Mouse (Mus musculus): ENCODE measurements around the gene Akr1d1. TPM values are rescaled to one million over a fixed set of nuclear protein-coding genes. Genes with fewer than 3 reads are reported as not detected.

Akr1d1 gene
- polyA plus RNA-seq, 1 experiment from 2014 or later, result not detected

DNA sequence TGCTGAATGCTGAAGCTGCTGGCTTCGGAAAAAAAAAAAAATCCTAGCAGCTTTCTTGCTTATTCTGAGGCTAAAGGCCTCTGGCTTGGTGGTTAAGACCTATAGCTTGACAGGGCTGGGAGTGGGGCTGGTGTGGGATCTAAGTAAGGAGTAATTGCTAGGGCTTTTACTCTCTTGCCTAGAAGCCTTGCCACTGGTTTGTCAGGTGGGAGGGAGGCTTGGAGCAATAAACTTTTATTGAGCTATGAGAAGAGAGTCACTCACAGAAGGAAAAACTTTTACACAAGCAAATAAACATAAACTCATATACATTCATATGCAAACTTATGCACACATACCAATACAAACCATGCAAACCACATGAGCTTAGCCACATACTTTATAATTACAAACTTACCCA lies 42.0 kb downstream of the Akr1d1 start:
- H3K27me3 ChIP-seq (ENCODE audit: control insufficient read depth, insufficient read depth, low read length), result no peaks in the 10 kb centered on the region
- no peaks in the 10 kb centered on the region for H3K4me1 ChIP-seq (ENCODE audit: control insufficient read depth, insufficient read depth, low read length)
- H3K9ac ChIP-seq (replicated peaks; ENCODE audit: low read length), result no peak overlapping the region
- 68% methylated on average over 1 of the region's 1 CpGs for WGBS
- H3K27ac ChIP-seq (replicated peaks; ENCODE audit: low read depth, low read length), result no peak overlapping the region
- ATAC-seq (replicated peaks; ENCODE audit: insufficient number of reproducible peaks, low FRiP score, low TSS enrichment, low read depth), result no peak
- no peaks in the 10 kb centered on the region for H3K9me3 ChIP-seq (replicated peaks; ENCODE audit: control insufficient read depth, low read length)
- no peaks in the 10 kb centered on the region for H3K36me3 ChIP-seq (replicated peaks; ENCODE audit: control insufficient read depth, insufficient read depth, low read depth, low read length)
- no peak overlapping the region for H3K4me3 ChIP-seq (ENCODE audit: low read depth, low read length)
- H3K4me2 ChIP-seq (ENCODE audit: low read depth, low read length), result no peak overlapping the region
- DNase-seq (ENCODE audit: low spot score), result no peak

DNA sequence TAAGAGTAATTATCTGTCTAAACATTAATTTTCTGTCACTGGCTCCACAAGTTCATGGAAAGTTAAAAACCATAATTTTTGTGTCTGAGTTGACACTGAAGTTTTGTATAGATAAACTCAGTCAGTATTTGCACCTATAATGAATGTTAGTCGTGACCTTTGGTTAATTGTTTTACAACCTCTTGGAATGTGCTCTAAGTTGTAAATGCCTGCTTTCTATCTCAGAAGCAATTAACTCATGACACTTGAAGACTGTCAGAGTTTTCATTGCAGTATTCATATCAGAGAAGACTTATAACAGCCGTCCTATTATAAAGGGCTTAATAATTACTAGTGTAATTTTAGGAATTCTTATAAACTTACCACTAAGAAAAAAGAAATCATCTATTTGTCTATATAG lies 43.0 kb downstream of the Akr1d1 start:
- Histone ChIP-seq H3K36me3 (replicated peaks; ENCODE audit: control insufficient read depth, insufficient read depth, low read depth, low read length) (no peaks in the 10 kb centered on the region), H3K27ac (replicated peaks; ENCODE audit: low read depth, low read length) (no peak overlapping the region), H3K4me1 (ENCODE audit: control insufficient read depth, insufficient read depth, low read length) (no peaks in the 10 kb centered on the region), H3K4me2 (ENCODE audit: low read depth, low read length) (no peak overlapping the region), H3K9ac (replicated peaks; ENCODE audit: low read length) (no peak overlapping the region), H3K4me3 (ENCODE audit: low read depth, low read length) (no peak overlapping the region), H3K9me3 (replicated peaks; ENCODE audit: control insufficient read depth, low read length) (no peaks in the 10 kb centered on the region), H3K27me3 (ENCODE audit: control insufficient read depth, insufficient read depth, low read length) (no peaks in the 10 kb centered on the region)
- 69% methylated on average over 2 of the region's 2 CpGs for whole genome bisulfite sequencing
- DNase-seq (ENCODE audit: low spot score), result no peak
- ATAC-seq (replicated peaks; ENCODE audit: insufficient number of reproducible peaks, low FRiP score, low TSS enrichment, low read depth), result no peak

DNA sequence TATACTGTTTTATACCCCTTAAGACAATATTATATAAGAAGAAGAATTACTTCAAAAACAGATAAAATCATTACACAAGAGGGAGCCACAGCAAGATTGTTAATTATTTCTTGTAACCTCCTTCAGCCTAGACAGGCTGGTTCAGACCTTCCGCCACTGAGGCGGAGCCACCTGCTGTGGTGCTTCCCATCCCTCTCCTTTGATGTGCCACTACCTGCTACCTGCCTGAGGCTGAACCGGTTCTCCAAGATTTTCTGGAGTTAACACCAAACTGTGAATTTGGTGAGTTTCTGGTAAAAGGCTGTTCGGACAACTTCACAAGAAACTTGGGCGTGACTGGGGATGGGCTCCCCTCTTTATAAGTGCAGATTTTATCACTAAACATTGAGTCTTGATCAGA lies 50.5 kb downstream of the Akr1d1 start:
- Histone ChIP-seq H3K36me3 (replicated peaks; ENCODE audit: control insufficient read depth, insufficient read depth, low read depth, low read length) (no peaks in the 10 kb centered on the region), H3K4me1 (ENCODE audit: control insufficient read depth, insufficient read depth, low read length) (no peaks in the 10 kb centered on the region), H3K4me2 (ENCODE audit: low read depth, low read length) (no peak overlapping the region), H3K4me3 (ENCODE audit: low read depth, low read length) (no peak overlapping the region), H3K27me3 (ENCODE audit: control insufficient read depth, insufficient read depth, low read length) (no peaks in the 10 kb centered on the region), H3K27ac (replicated peaks; ENCODE audit: low read depth, low read length) (no peak overlapping the region), H3K9me3 (replicated peaks; ENCODE audit: control insufficient read depth, low read length) (no peaks in the 10 kb centered on the region), H3K9ac (replicated peaks; ENCODE audit: low read length) (no peak overlapping the region)
- ATAC-seq (replicated peaks; ENCODE audit: insufficient number of reproducible peaks, low FRiP score, low TSS enrichment, low read depth), result no peak
- WGBS, result 59% methylated on average over 5 of the region's 5 CpGs
- no peak for DNase-seq (ENCODE audit: low spot score)

DNA sequence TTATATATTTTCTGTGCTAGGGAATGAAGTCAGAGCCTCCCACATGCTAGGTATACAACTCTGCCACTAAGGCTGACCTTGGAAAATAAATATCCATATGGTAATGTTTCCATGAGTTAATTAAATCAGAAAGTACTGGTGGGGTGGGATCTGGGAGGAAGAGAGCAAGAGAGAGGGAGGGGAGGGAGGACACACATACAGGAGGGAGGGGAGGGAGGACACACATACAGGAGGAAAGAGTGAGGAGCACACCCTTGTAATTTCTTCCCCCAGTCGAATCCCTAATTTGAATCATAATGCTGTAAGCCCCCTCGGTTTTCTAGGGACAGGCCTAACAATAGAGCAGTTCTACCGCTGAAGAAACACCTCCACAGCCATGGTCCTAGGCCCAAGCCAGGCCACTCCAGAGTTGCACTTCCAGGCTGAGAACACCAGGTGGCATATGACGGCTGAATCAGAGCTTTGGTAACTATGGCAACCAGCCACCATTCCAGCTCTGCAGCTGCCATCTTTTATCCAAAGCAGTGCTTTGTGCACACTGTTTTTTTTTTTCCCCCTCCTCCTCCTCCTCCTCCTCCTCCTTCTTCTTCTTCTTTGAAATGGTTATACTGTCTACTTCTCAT lies 59.5 kb downstream of the Akr1d1 start:
- Histone ChIP-seq H3K27ac (replicated peaks; ENCODE audit: low read depth, low read length) (no peak overlapping the region), H3K4me3 (ENCODE audit: low read depth, low read length) (no peak overlapping the region), H3K36me3 (replicated peaks; ENCODE audit: control insufficient read depth, insufficient read depth, low read depth, low read length) (no peaks in the 10 kb centered on the region), H3K27me3 (ENCODE audit: control insufficient read depth, insufficient read depth, low read length) (no peaks in the 10 kb centered on the region), H3K4me1 (ENCODE audit: control insufficient read depth, insufficient read depth, low read length) (no peaks in the 10 kb centered on the region), H3K4me2 (ENCODE audit: low read depth, low read length) (no peak overlapping the region), H3K9ac (replicated peaks; ENCODE audit: low read length) (no peak overlapping the region), H3K9me3 (replicated peaks; ENCODE audit: control insufficient read depth, low read length) (no peaks in the 10 kb centered on the region)
- ATAC-seq (replicated peaks; ENCODE audit: insufficient number of reproducible peaks, low FRiP score, low TSS enrichment, low read depth), result peak; percentile 84
- peak; percentile 92 for DNase-seq (ENCODE audit: low spot score)
- 8% methylated on average over 4 of the region's 4 CpGs for WGBS

DNA sequence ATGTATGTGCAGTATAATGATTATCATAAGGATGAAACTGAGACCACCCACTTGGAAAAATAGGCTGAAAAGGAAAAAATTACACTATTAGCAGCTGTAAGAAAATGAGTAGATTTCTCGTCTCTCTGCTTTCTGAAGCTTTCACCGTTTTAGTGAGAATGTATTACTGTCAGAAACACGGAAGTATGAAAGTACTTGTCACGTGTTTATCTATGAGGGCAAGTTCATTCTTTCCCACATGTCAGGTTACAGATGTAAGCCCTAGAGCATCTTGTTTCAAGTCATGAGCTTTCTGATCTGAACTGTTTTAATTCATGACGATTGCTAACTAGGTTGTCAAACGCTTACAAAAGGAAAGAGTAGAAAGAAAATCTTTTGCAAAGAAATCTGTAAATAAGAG lies 60.8 kb downstream of the Akr1d1 start:
- Histone ChIP-seq H3K27me3 (ENCODE audit: control insufficient read depth, insufficient read depth, low read length) (no peaks in the 10 kb centered on the region), H3K9ac (replicated peaks; ENCODE audit: low read length) (no peak overlapping the region), H3K4me3 (ENCODE audit: low read depth, low read length) (no peak overlapping the region), H3K4me2 (ENCODE audit: low read depth, low read length) (no peak overlapping the region), H3K9me3 (replicated peaks; ENCODE audit: control insufficient read depth, low read length) (no peaks in the 10 kb centered on the region), H3K4me1 (ENCODE audit: control insufficient read depth, insufficient read depth, low read length) (no peaks in the 10 kb centered on the region), H3K36me3 (replicated peaks; ENCODE audit: control insufficient read depth, insufficient read depth, low read depth, low read length) (no peaks in the 10 kb centered on the region), H3K27ac (replicated peaks; ENCODE audit: low read depth, low read length) (no peak overlapping the region)
- ATAC-seq (replicated peaks; ENCODE audit: insufficient number of reproducible peaks, low FRiP score, low TSS enrichment, low read depth), result no peak
- WGBS, result 86% methylated on average over 6 of the region's 6 CpGs
- no peak for DNase-seq (ENCODE audit: low spot score)

DNA sequence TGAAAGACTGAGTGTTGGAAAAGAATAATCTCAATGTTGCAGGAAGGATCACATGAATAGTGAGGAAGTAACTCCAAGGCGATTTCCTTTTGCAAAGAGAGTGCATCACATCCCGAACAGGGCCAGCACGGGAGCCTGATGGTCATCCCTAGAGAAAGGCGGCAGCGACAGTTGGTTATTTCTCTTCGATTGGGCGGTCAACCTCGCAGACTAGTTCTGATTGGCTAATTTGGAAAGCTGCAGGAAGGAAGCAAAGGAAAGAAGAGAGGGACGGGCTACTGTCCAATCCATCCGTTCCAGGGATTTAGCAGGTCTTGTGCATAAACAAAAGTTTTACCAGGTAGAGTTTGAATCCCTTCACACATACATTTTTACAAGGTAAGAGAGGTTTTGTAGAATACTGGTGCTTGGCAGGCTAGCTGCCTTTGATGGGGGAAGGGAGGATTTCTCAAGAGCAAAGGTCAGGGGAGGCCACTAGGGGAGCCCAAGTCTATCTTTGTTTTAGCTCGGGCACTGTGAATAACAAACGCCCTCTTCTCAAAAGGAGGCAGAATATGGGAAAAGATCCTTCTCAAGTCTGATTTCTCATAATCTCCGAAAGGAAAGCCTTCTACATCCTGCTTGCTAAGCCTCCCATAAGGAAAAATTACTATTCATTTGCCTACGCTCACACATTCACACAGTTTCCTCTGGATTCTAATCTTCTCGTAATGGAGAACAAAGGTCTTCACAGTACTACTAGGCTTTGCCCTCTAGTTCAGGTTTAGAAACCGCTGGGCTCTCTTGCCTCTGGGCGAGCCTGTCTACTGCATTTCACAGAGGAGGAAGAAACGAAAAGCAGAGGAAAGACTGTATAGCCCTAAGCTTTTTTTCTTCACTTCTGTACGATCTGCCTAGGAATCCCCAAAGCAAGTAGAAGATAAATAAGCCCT lies 62.4 kb downstream of the Akr1d1 start:
- H3K36me3 ChIP-seq (replicated peaks; ENCODE audit: control insufficient read depth, insufficient read depth, low read depth, low read length), result no peaks in the 10 kb centered on the region
- no peak overlapping the region for H3K4me3 ChIP-seq (ENCODE audit: low read depth, low read length)
- no peaks in the 10 kb centered on the region for H3K4me1 ChIP-seq (ENCODE audit: control insufficient read depth, insufficient read depth, low read length)
- no peaks in the 10 kb centered on the region for H3K27me3 ChIP-seq (ENCODE audit: control insufficient read depth, insufficient read depth, low read length)
- H3K9me3 ChIP-seq (replicated peaks; ENCODE audit: control insufficient read depth, low read length), result no peaks in the 10 kb centered on the region
- ATAC-seq (replicated peaks; ENCODE audit: insufficient number of reproducible peaks, low FRiP score, low TSS enrichment, low read depth) (0 out of 2 replicates have a peak, but pooled peaks have one; percentile 63), DNase-seq (ENCODE audit: low spot score) (peak; percentile 85)
- H3K27ac ChIP-seq (replicated peaks; ENCODE audit: low read depth, low read length), result no peak overlapping the region
- no peak overlapping the region for H3K9ac ChIP-seq (replicated peaks; ENCODE audit: low read length)
- WGBS, result 38% methylated on average over 19 of the region's 19 CpGs
- H3K4me2 ChIP-seq (ENCODE audit: low read depth, low read length), result no peak overlapping the region

DNA sequence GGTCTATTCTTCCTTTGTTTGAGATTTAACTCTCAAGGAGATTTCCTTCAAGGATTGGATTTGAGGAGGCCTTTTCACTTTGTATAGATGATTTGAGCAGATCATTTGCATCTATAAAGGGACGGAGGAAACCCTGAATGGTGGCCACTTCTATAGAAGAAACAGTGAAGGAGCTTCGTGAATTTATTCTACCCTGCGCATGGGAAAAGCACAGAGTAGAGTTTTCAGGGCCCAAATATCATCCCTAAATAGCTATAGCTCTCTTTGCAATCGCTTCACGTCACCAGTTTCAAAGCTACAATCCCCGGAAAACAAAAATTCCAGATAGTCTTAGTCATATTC lies 63.0 kb downstream of the Akr1d1 start:
- WGBS, result 44% methylated on average over 6 of the region's 6 CpGs
- Histone ChIP-seq H3K36me3 (replicated peaks; ENCODE audit: control insufficient read depth, insufficient read depth, low read depth, low read length) (no peaks in the 10 kb centered on the region), H3K9me3 (replicated peaks; ENCODE audit: control insufficient read depth, low read length) (no peaks in the 10 kb centered on the region), H3K27me3 (ENCODE audit: control insufficient read depth, insufficient read depth, low read length) (no peaks in the 10 kb centered on the region), H3K4me3 (ENCODE audit: low read depth, low read length) (no peak overlapping the region), H3K27ac (replicated peaks; ENCODE audit: low read depth, low read length) (no peak overlapping the region), H3K4me2 (ENCODE audit: low read depth, low read length) (no peak overlapping the region), H3K4me1 (ENCODE audit: control insufficient read depth, insufficient read depth, low read length) (no peaks in the 10 kb centered on the region), H3K9ac (replicated peaks; ENCODE audit: low read length) (no peak overlapping the region)
- no peak for ATAC-seq (replicated peaks; ENCODE audit: insufficient number of reproducible peaks, low FRiP score, low TSS enrichment, low read depth)
- DNase-seq (ENCODE audit: low spot score), result no peak

DNA sequence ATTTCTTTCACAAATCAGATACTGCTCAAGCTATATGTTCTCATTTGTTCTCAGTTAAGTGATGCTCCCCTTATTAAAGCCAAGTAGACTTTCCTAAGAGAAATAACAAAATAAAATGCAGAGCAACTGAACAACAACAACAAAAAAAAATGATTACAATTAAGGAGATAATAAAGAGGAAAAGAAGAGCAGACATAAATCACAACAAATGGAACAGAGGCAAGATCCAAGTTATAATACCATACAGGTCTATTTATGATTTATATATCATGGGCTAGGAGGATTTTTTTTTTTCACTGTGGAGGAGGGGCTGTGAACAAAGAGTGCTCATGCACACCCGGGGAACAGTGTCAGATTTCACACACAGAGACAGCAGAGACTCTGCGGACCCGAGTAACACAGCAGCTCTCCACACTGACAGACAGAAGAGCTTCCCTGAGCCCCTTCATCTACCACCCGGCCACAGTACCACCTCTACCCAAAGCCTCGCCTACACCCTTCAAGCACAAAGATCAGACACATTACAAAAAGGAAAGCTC lies 63.6 kb downstream of the Akr1d1 start:
- no peak overlapping the region for H3K4me3 ChIP-seq (ENCODE audit: low read depth, low read length)
- ATAC-seq (replicated peaks; ENCODE audit: insufficient number of reproducible peaks, low FRiP score, low TSS enrichment, low read depth), result no peak

More for the DNA sequence above, 63.6 kb downstream of the Akr1d1 start:
- H3K9ac ChIP-seq (replicated peaks; ENCODE audit: low read length), result no peak overlapping the region
- peak; percentile 56 for DNase-seq (ENCODE audit: low spot score)
- H3K36me3 ChIP-seq (replicated peaks; ENCODE audit: control insufficient read depth, insufficient read depth, low read depth, low read length), result no peaks in the 10 kb centered on the region
- no peaks in the 10 kb centered on the region for H3K9me3 ChIP-seq (replicated peaks; ENCODE audit: control insufficient read depth, low read length)
- WGBS, result 13% methylated on average over 5 of the region's 5 CpGs
- no peaks in the 10 kb centered on the region for H3K27me3 ChIP-seq (ENCODE audit: control insufficient read depth, insufficient read depth, low read length)
- H3K4me2 ChIP-seq (ENCODE audit: low read depth, low read length), result no peak overlapping the region
- H3K27ac ChIP-seq (replicated peaks; ENCODE audit: low read depth, low read length), result no peak overlapping the region
- no peaks in the 10 kb centered on the region for H3K4me1 ChIP-seq (ENCODE audit: control insufficient read depth, insufficient read depth, low read length)
